In genomic region chr8:94013026-94013612, GRCm38 (mm10) we compare ENCODE assay signal across 8 mouse cellular contexts. TPM values are rescaled to one million over a fixed set of nuclear protein-coding genes. Genes with fewer than 3 reads are reported as not detected.
DNase-seq lines count a peak whose midpoint lies in the region; ATAC-seq and TF ChIP-seq lines count a peak whose summit lies in the region.

No protein-coding gene starts in this region.

- H3K4me3 ChIP-seq in heart, adult 2 months: peak overlapping the region; percentile 64
- peak overlapping the region; percentile 85 for H3K4me3 ChIP-seq in forebrain, embryonic 10.5 days
- peak overlapping the region; percentile 89 to 93 for H3K4me3 ChIP-seq in liver, embryonic 14.5 days (ENCODE audit: insufficient read depth in 1 of 2, low read depth in 2 of 2, low read length in 2 of 2)

- H3K9me3 ChIP-seq in forebrain, embryonic 10.5 days: no peaks in the 10 kb centered on the region
- H3K9me3 ChIP-seq in liver, embryonic 14.5 days (ENCODE audit: control insufficient read depth, low read length): no peaks in the 10 kb centered on the region

- 28% methylated on average over 7 of the region's 7 CpGs for WGBS in heart, adult 2 months
- 42% methylated on average over 7 of the region's 7 CpGs for WGBS in forebrain, embryonic 10.5 days
- WGBS in liver, embryonic 14.5 days (ENCODE audit: insufficient replicate concordance): 8% methylated on average over 7 of the region's 7 CpGs

- H3K27me3 ChIP-seq in heart, adult 2 months (ENCODE audit: control insufficient read depth, insufficient read depth, low read length): no peaks in the 10 kb centered on the region
- no peaks in the 10 kb centered on the region for H3K27me3 ChIP-seq in forebrain, embryonic 10.5 days (ENCODE audit: poor library complexity, severe bottlenecking)
- no peaks in the 10 kb centered on the region for H3K27me3 ChIP-seq in liver, embryonic 14.5 days (ENCODE audit: control insufficient read depth, insufficient read depth, low read length)

- intact Hi-C loops in heart, adult 2 months (cut with DNase I): loop anchor here (5.0 kb wide), 1 partner anchor 84 kb away; the partner anchor contains the start of gene Bbs2
- intact Hi-C loops in heart, postnatal 14 days (cut with DNase I): loop anchor here (2.0 kb wide), 1 partner anchor 24 kb away; the partner anchor contains the start of genes Nudt21 and Ogfod1

- no peak for TF ChIP-seq EP300 in heart, adult 2 months (IDR thresholded peaks at IDR 0.05; ENCODE audit: insufficient read depth, low read depth, low read length)
- peak; percentile 65 for TF ChIP-seq EP300 in liver, embryonic 14.5 days (IDR thresholded peaks at IDR 0.05; ENCODE audit: low read depth)

- no peak for DNase-seq in heart, adult 2 months
- DNase-seq in heart, postnatal 14 days: no peak
- peak; percentile 42 for DNase-seq in A20 (ENCODE audit: low read depth, low spot score)
- no peak for DNase-seq in forebrain, embryonic 10.5 days (ENCODE audit: extremely low spot score, low spot score)
- peak in 1 of 3 experiments; percentile 54 for DNase-seq in liver, embryonic 14.5 days (ENCODE audit: low read depth in 3 of 3, low spot score in 3 of 3)
- DNase-seq in frontal cortex, adult 2 months (ENCODE audit: extremely low spot score in 1 of 2, low spot score in 1 of 2): no peak
- DNase-seq in layer of hippocampus, adult 9-10 months (ENCODE audit: low spot score): no peak
- no peak for DNase-seq in adrenal gland, postnatal 14 days

- ATAC-seq in liver, embryonic 14.5 days (ENCODE audit: insufficient read depth): no peak

- peak overlapping the region; percentile 89 for H3K27ac ChIP-seq in heart, adult 2 months
- H3K27ac ChIP-seq in forebrain, embryonic 10.5 days: peak overlapping the region; percentile 97
- H3K27ac ChIP-seq in liver, embryonic 14.5 days: peak overlapping the region; percentile 92

- no peak for TF ChIP-seq POLR2A in heart, adult 2 months (IDR thresholded peaks at IDR 0.05; ENCODE audit: insufficient read depth, low read depth, low read length)

- peaks cover 2% of the 10 kb centered on the region for H3K79me2 ChIP-seq in heart, adult 2 months (replicated peaks; ENCODE audit: control insufficient read depth, insufficient read depth, low read length)

- peaks cover 7% of the 10 kb centered on the region for H3K4me1 ChIP-seq in heart, adult 2 months (ENCODE audit: control insufficient read depth, insufficient read depth, low read length)
- H3K4me1 ChIP-seq in forebrain, embryonic 10.5 days: peaks cover 36% of the 10 kb centered on the region
- peaks cover 26 to 33% of the 10 kb centered on the region in 2 experiments for H3K4me1 ChIP-seq in liver, embryonic 14.5 days (replicated peaks; ENCODE audit: control insufficient read depth in 2 of 2, insufficient read depth in 2 of 2, low read length in 1 of 2)

- peak overlapping the region; percentile 99 for H3K9ac ChIP-seq in heart, adult 2 months (ENCODE audit: low read depth, low read length)
- peak overlapping the region; percentile 95 for H3K9ac ChIP-seq in liver, embryonic 14.5 days (replicated peaks)

- H3K4me2 ChIP-seq in liver, embryonic 14.5 days (ENCODE audit: low read depth): peak overlapping the region; percentile 100

- no peak for TF ChIP-seq CTCF in heart, adult 2 months (IDR thresholded peaks at IDR 0.05)
- no peak for TF ChIP-seq CTCF in liver, embryonic 14.5 days (IDR thresholded peaks at IDR 0.05; ENCODE audit: low read depth)

- H3K36me3 ChIP-seq in heart, adult 2 months (ENCODE audit: control insufficient read depth, insufficient read depth, low read length): no peaks in the 10 kb centered on the region; the same call in 1 of the 2 replicates
- peaks cover 24% of the 10 kb centered on the region for H3K36me3 ChIP-seq in forebrain, embryonic 10.5 days (replicated peaks)
- no peaks in the 10 kb centered on the region for H3K36me3 ChIP-seq in liver, embryonic 14.5 days (replicated peaks; ENCODE audit: control insufficient read depth, insufficient read depth, low read depth)

RNA-seq across cellular contexts. Expression of gene Amfr, which starts 0.5 kb away (rescaled TPM):
- 100 to 1,000 TPM; 115 to 140 TPM for total RNA-seq in heart, adult 2 months (2021)
- polyA plus RNA-seq in heart, adult 2 months (2012; rRNA removed): 127 and 155 TPM in 2 replicates
- 100 to 1,000 TPM; 108 to 112 TPM for total RNA-seq in heart, postnatal 14 days (2021)
- 36.7 and 39.1 TPM in 2 replicates for polyA plus RNA-seq in forebrain, embryonic 10.5 days (2016; fragmentation: Nextera tagmentation; extraction: Ambion mirVana)
- 33.4 and 38.4 TPM in 2 replicates for polyA plus RNA-seq in liver, embryonic 14.5 days (2012; rRNA removed)
- polyA plus RNA-seq in liver, embryonic 14.5 days (2014; fragmentation: Nextera tagmentation; extraction: Ambion mirVana): 50.0 and 53.1 TPM in 2 replicates
- 111 and 113 TPM in 2 replicates for polyA plus RNA-seq in frontal cortex, adult 2 months (2012; rRNA removed)
- 156 and 169 TPM in 2 replicates for total RNA-seq in adrenal gland, postnatal 14 days (2021)

RNA-seq across cellular contexts. Expression of gene Nudt21, which starts 23.7 kb away (rescaled TPM):
- 10 to 100 TPM; 22.4 to 23.9 TPM for total RNA-seq in heart, adult 2 months (2021)
- polyA plus RNA-seq in heart, adult 2 months (2012; rRNA removed): 10.7 and 12.7 TPM in 2 replicates
- total RNA-seq in heart, postnatal 14 days (2021): 10 to 100 TPM; 29.2 to 30.3 TPM
- 192 and 193 TPM in 2 replicates for polyA plus RNA-seq in forebrain, embryonic 10.5 days (2016; fragmentation: Nextera tagmentation; extraction: Ambion mirVana)
- polyA plus RNA-seq in liver, embryonic 14.5 days (2012; rRNA removed): 16.2 and 32.3 TPM in 2 replicates
- polyA plus RNA-seq in liver, embryonic 14.5 days (2014; fragmentation: Nextera tagmentation; extraction: Ambion mirVana): 94.6 and 95.2 TPM in 2 replicates
- 31.7 and 35.4 TPM in 2 replicates for polyA plus RNA-seq in frontal cortex, adult 2 months (2012; rRNA removed)
- total RNA-seq in adrenal gland, postnatal 14 days (2021): 43.3 and 50.4 TPM in 2 replicates

RNA-seq across cellular contexts. Expression of gene Ogfod1, which starts 23.9 kb away (rescaled TPM):
- 10 to 100 TPM; 28.0 to 30.3 TPM for total RNA-seq in heart, adult 2 months (2021)
- 11.3 and 19.6 TPM in 2 replicates for polyA plus RNA-seq in heart, adult 2 months (2012; rRNA removed)
- 10 to 100 TPM; 23.0 to 23.9 TPM for total RNA-seq in heart, postnatal 14 days (2021)
- polyA plus RNA-seq in forebrain, embryonic 10.5 days (2016; fragmentation: Nextera tagmentation; extraction: Ambion mirVana): 13.5 and 14.4 TPM in 2 replicates
- 2.1 and 3.2 TPM in 2 replicates for polyA plus RNA-seq in liver, embryonic 14.5 days (2012; rRNA removed)
- polyA plus RNA-seq in liver, embryonic 14.5 days (2014; fragmentation: Nextera tagmentation; extraction: Ambion mirVana): 4.0 and 5.3 TPM in 2 replicates
- 48.7 and 52.5 TPM in 2 replicates for polyA plus RNA-seq in frontal cortex, adult 2 months (2012; rRNA removed)
- 16.4 and 18.2 TPM in 2 replicates for total RNA-seq in adrenal gland, postnatal 14 days (2021)
